Mouse (Mus musculus) skeletal muscle tissue, adult 2 months (tissue): ENCODE data around the gene Rnase11.

Source experiments
- DNase-seq: peaks from one replicate; pipeline ENCODE4 v3.0.0-alpha.2; 2012; ENCODE audit warnings: low read depth, low spot score

Rnase11 gene

GRCm38 (mm10) chr14:51009572-51009971 lies 40.4 kb downstream of the Rnase11 start:
- DNase-seq, result no peak

GRCm38 (mm10) chr14:51008781-51009180 lies 41.2 kb downstream of the Rnase11 start:
- DNase-seq, result no peak

GRCm38 (mm10) chr14:51007914-51008713 lies 41.8 kb downstream of the Rnase11 start:
- DNase-seq, result peak; percentile 81

DNA sequence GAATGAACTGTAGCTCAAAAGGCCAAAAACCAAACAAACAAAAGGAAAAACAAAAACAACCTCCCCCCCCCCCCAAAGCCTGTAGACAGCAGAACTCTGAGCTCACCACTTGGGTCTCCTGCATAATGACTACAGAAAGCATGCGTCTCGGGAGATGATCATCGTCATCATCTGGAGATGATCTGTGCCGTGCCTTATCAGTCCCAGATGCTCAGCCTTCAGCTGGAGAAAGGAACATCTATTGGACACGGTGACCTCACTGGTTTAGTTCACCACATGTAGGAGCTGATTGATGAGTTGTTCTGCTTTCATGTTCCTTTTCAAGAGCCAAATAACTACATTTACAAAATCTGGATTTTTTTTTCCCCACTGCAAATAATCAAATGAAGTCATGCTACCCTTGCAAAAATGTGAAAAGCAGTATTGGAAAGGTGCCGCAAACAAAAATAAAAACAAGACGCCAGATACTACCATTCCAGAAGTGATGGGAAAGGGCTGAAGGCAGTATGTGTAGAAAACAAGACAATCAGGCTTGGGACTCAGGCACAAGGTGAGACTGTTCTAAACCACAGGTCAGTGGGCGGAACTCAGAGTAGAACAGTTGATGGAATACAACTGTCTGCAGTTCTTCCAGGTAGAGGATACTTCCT lies 42.7 kb downstream of the Rnase11 start, which contains the start of gene Rnase10:
Rnase10 (plus strand) TSS at position 600 of the 650 bp plus-strand sequence.
- peak; percentile 75 for DNase-seq
